Mouse (Mus musculus): ENCODE data around the gene Cryga.
"Not testable (repeated sequence)": the region's sequence is repeated elsewhere in the genome, so short reads cannot be mapped to it uniquely, and the experiment has no call there.

Cryga gene

DNA sequence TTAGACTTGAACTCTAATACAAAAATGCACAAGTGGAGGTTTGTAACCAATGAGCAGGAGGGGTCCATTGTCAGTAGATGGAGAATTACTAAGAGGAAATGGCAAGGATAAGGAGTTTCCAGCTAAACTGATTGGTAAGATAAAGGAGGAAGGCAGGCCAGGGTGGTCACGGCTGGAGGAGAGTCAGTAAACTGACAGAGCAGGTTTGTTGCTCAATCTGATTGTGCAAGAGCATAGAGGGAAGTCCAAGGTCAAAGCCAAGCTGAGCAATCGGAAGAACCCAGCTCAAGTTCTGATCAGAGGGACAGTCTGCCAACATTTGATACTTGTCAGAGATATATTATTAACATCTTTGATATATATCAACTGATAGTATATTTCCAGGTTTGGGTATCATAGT, 12.8 kb downstream of the Cryga start:
- DNase-seq, result no peak

- no peak for DNase-seq
These were observed 14.4 kb downstream of the Cryga start for GRCm38 (mm10) chr1:65088567-65089356.

DNA sequence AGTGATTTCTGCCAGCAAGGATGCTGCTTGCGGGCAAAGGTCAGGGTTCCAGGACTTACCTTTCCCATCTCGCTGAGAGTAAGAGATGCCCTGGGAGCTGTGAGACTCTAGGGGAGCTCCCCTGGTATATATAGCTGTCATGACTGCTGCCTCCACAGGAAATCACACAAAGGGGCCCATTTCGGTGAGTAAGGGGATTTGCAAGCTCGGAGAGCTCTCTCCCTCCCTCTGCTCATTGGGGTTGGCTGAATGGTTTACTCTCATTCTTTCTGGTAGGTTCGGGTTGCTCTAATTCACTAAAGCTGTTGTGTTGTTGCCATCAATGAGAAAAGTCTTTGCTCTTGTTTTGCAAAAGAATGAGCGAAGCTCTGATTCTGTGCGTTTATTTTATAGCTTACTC, 21.0 kb downstream of the Cryga start, which contains the start of gene Crygb:
TSS of gene Crygb (minus strand) at position 101 of the 400 bp plus-strand sequence.
- no peak for DNase-seq

- DNase-seq, result no peak
These were observed 27.6 kb downstream of the Cryga start for GRCm38 (mm10) chr1:65075607-65076006.

- DNase-seq, result no peak
These were observed 29.6 kb downstream of the Cryga start, which contains the start of gene Crygc for GRCm38 (mm10) chr1:65073589-65073988. Crygc (minus strand) TSS chr1:65073689.

GRCm38 (mm10) chr1:65067842-65068241, 35.3 kb downstream of the Cryga start:
- no peak for DNase-seq

DNA sequence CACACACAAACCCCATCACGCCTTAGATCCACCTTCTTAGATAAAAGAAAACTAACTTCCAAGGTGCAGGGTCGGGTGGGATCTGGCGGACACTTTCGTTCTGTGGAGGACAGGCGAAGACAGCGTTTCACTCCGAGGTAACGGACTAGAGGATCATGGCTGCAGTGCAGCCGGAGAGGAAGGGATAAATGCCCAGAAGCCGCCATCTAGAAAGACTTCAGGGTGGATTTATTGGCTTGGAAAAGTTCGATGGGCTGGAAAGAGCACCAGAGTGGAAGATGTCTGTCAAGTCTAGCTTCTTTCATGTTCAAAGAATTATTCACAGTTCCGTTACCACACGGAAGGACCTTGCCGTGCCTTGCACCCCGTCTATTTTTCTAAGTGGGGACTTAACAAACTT, 39.0 kb downstream of the Cryga start:
- DNase-seq, result no peak

DNA sequence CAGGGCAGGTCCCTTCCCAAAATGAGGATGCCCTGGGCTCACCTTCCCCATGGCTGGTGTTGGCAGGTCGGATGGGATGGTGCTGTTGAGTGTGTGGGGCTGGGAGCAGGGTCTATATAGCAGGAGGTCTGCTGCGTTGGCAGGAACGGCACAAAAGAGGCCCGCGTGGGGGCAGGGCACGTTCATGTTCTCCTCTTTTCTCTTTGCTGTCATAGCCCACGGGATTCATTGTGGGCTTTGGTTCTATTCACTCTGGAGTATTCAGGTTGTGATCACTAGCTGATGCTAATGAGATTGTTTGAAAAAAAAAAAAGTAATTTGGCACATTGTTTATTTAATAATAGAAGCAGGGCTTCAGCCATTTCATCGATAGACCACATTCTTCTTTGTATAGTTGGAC, 39.8 kb downstream of the Cryga start, which contains the start of gene Crygd:
TSS of gene Crygd (minus strand) at position 101 of the 400 bp plus-strand sequence.
- no peak for DNase-seq

GRCm38 (mm10) chr1:65052140-65052539, 51.0 kb downstream of the Cryga start:
- no peak for DNase-seq

DNA sequence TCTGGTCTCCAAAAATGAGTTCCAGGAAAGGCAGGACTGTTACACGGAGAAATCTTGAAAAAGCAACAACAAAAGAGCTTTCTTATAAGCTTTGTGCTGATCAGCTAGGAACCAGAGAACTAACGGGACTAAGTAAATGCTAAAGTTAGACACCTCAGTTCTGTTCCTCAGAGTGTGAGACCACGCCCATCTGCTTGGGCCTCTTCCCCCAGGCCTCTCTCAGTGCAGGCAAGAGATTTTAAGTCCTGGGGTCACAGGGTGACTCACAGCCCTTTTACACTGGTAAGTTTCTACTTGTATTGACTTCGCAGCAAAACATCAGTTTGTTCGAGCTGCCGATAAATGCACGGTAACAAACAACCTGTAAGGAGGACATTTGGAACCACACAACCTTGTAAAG, 51.5 kb downstream of the Cryga start:
- DNase-seq, result no peak

DNA sequence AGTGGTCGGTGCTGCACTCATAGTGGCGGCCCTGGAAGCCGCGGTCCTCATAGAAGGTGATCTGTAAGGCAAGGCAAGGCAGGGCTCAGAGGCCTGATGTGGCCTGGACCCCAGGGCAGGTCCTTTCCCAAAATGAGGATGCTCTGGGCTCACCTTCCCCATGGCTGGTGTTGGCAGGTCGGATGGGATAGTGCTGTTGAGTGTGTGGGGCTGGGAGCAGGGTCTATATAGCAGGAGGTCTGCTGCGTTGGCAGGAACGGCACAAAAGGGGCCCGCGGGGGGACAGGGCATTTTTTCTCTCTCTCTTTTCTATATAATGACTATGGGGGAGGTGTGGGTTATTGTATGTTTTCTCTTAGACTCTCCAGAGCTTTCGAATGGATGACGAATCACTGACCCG, 52.2 kb downstream of the Cryga start, which contains the start of gene Cryge:
TSS of gene Cryge (minus strand) at position 198 of the 400 bp plus-strand sequence.
- DNase-seq, result not testable (repeated sequence)

All from thymus, postnatal 4 days (tissue).